In genomic region chr5:8778751-8779150, GRCm38 (mm10) we compare ENCODE assay signal across 14 mouse cellular contexts. TPM values are rescaled to one million over a fixed set of nuclear protein-coding genes. Genes with fewer than 3 reads are reported as not detected.
A peak's percentile ranks its signal among the peaks of the same experiment; 100 is the strongest.
DNase-seq lines count a peak whose midpoint lies in the region.
"Had no signal": no experiment of that assay in that cellular context is flagged by ENCODE, and none has a peak within 500 bp of the region (broad histone marks: within the 10 kb centered on the region; RNA-seq: fewer than 3 reads in every experiment).

No protein-coding gene starts in this region.

- DNase-seq in adrenal gland, adult (ENCODE audit: inconsistent age in 2 of 2, low spot score in 1 of 2) = peak; percentile 73 to 90
- DNase-seq in adrenal gland, adult 18-20 months (ENCODE audit: low spot score in 2 of 2) = no peak
- DNase-seq in 3134 (ENCODE audit: extremely low read depth, insufficient read length, low spot score) (peak; percentile 39), NIH3T3 (ENCODE audit: low read depth) (peak; percentile 20)
- DNase-seq in adrenal gland, postnatal 36 days = peak; percentile 50 to 56
- no peak for DNase-seq in kidney, postnatal 4 days
- no peak for DNase-seq in kidney, postnatal 25 days
- DNase-seq: cerebellum, adult 8-10 months; cerebellum, postnatal 14 days; embryo, embryonic 11 days; gastrocnemius, postnatal 36 days; heart, adult 18-20 months; heart, postnatal 14 days; kidney, adult 11 months had no signal

RNA-seq across cellular contexts. Expression of gene Abcb1b, which starts 19.2 kb away (rescaled TPM):
- total RNA-seq in adrenal gland, adult 18-20 months (2021) = 1,000 to 10,000 TPM; 1,162 to 1,188 TPM
- 1,000 to 10,000 TPM; 1,841 to 2,403 TPM for total RNA-seq in adrenal gland, postnatal 36 days (2021)

Comparison
In these comparisons a context has a peak if more than half of its experiments do, and no peak if none do; other contexts are left out.
1. DNase-seq: peak in adrenal gland, adult (2 of 2), 3134 (single experiment), NIH3T3 (single experiment) and adrenal gland, postnatal 36 days (2 of 2); none in adrenal gland, adult 18-20 months (0 of 2), kidney, postnatal 4 days (0 of 2) and kidney, postnatal 25 days (0 of 2).